Mouse (Mus musculus) liver, embryonic 15.5 days (tissue): Measurements from ENCODE around the gene Hist1h2bn. TPM values are rescaled to one million over a fixed set of nuclear protein-coding genes. Genes with fewer than 3 reads are reported as not detected.
"Not testable (repeated sequence)": the region's sequence is repeated elsewhere in the genome, so short reads cannot be mapped to it uniquely, and the experiment has no call there.

Experiments
- ATAC-seq: fragments of 200-750 bp; cut with Nextera tagmentation; 2 replicates; pipeline ENCODE4 v1.8.0; 2017; ENCODE audit warnings: moderate number of reproducible peaks, mild to moderate bottlenecking, moderate library complexity; ENCODE audit not compliant: insufficient read depth
- H3K27ac ChIP-seq: fragments of 300-500 bp; sonication (generic); replicated peaks from 2 replicates; pipeline ENCODE4 v1.5.1; 2015; ENCODE audit warnings: mild to moderate bottlenecking, inconsistent platforms
- H3K27me3 ChIP-seq: fragments of 300-500 bp; sonication (generic); 2 replicates; pipeline ENCODE4 v1.6.1; 2015; ENCODE audit warnings: mild to moderate bottlenecking, inconsistent platforms
- H3K36me3 ChIP-seq: fragments of 300-500 bp; sonication (generic); replicated peaks from 2 replicates; pipeline ENCODE4 v1.6.1; 2015; ENCODE audit warnings: moderate library complexity, mild to moderate bottlenecking, inconsistent platforms
- H3K4me1 ChIP-seq: fragments of 300-500 bp; sonication (generic); replicated peaks from 2 replicates; pipeline ENCODE4 v1.6.1; 2015; ENCODE audit warnings: inconsistent platforms
- H3K4me2 ChIP-seq: fragments of 300-500 bp; sonication (generic); 2 replicates; pipeline ENCODE4 v1.6.1; 2015; ENCODE audit warnings: moderate library complexity, mild to moderate bottlenecking, inconsistent platforms
- H3K4me3 ChIP-seq: fragments of 300-500 bp; sonication (generic); replicated peaks from 2 replicates; pipeline ENCODE4 v1.5.1; 2015; ENCODE audit warnings: mild to moderate bottlenecking, inconsistent platforms
- H3K9ac ChIP-seq: fragments of 300-500 bp; sonication (generic); 2 replicates; pipeline ENCODE4 v1.6.1; 2015; ENCODE audit warnings: moderate library complexity, mild to moderate bottlenecking, inconsistent platforms
- H3K9me3 ChIP-seq: fragments of 300-500 bp; sonication (generic); replicated peaks from 2 replicates; pipeline ENCODE4 v1.6.1; 2016; ENCODE audit warnings: inconsistent platforms
- WGBS: fragments of 180-500 bp; shearing (Covaris S2); methylation state at CpG from one replicate; pipeline ENCODE4 v1.1.7; 2015; ENCODE audit warnings: mixed read lengths; ENCODE audit not compliant: insufficient replicate concordance; 5-methylcytosine and 5-hydroxymethylcytosine counted together
- polyA plus RNA-seq: library from polyadenylated mRNA; unstranded; fragments of >200 nt; fragmentation: Nextera tagmentation; extraction: Ambion mirVana; gene quantifications from 2 replicates; pipeline ENCODE4 v1.2.1, GENCODE M21; 2015

Gene Hist1h2bn
- polyA plus RNA-seq, 1 experiment from 2014 or later: 11.2 TPM

- Histone ChIP-seq H3K27ac (peak overlapping the region; percentile 100), H3K4me1 (peaks cover 60% of the 10 kb centered on the region), H3K27me3 (no peaks in the 10 kb centered on the region), H3K4me2 (peak overlapping the region; percentile 73), H3K4me3 (peak overlapping the region; percentile 53; the same call in 1 of the 2 replicates), H3K36me3 (no peaks in the 10 kb centered on the region), H3K9ac (peak overlapping the region; percentile 59), H3K9me3 (no peaks in the 10 kb centered on the region)
- WGBS: 52% methylated on average over 6 of the region's 6 CpGs
- no peak for ATAC-seq
Measured at GRCm38 (mm10) chr13:21784311-21784710, 30.4 kb downstream of the Hist1h2bn start.

- 3% methylated on average over 8 of the region's 8 CpGs for WGBS
- no peaks in the 10 kb centered on the region for H3K36me3 ChIP-seq
- peak overlapping the region; percentile 73 for H3K4me2 ChIP-seq
- peak overlapping the region; percentile 58 for H3K9ac ChIP-seq
- H3K4me3 ChIP-seq: peak overlapping the region; percentile 50
- no peaks in the 10 kb centered on the region for H3K9me3 ChIP-seq
- no peak for ATAC-seq
- H3K27me3 ChIP-seq: no peaks in the 10 kb centered on the region
- H3K27ac ChIP-seq: peak overlapping the region; percentile 100
- H3K4me1 ChIP-seq: peaks cover 61% of the 10 kb centered on the region
Measured at GRCm38 (mm10) chr13:21786189-21786898, 32.4 kb downstream of the Hist1h2bn start.

DNA sequence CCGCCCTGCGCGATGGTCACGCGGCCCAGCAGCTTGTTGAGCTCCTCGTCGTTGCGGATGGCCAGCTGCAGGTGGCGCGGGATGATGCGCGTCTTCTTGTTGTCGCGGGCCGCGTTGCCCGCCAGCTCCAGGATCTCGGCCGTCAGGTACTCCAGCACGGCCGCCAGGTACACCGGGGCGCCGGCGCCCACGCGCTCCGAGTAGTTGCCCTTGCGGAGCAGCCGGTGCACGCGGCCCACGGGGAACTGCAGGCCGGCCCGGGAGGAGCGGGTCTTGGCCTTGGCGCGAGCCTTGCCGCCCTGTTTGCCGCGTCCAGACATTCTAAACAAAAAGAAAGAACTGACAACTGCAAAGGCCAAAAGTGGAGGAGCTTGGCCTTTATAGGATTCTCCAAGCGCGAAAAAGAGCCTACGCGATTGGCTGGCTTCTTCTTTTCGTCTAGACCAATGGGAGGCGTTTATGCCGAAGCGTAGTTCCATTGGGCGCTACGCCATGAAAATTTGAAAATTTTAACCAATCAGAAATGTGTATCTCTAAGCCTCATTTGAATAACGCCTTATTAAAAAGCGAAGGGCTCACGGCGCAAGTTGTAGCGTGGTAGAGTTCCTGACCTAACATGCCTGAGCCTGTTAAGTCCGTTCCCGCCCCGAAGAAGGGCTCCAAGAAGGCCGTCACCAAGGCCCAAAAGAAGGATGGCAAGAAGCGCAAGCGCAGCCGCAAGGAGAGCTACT lies 33.1 kb downstream of the Hist1h2bn start, which contains the start of the genes Hist1h2an and Hist1h2bp:
Gene Hist1h2an, minus strand, starts transcription at position 320 of the 731 bp plus-strand sequence.
Gene Hist1h2bp, plus strand, starts transcription at position 563 of the 731 bp plus-strand sequence.
- Histone ChIP-seq H3K4me2 (peak within 1 kb of the TSS; percentile 73), H3K4me1 (peaks cover 57% of the 10 kb centered on the region), H3K9ac (peak within 1 kb of the TSS; percentile 65), H3K4me3 (peak within 1 kb of the TSS; percentile 50), H3K27ac (peak within 1 kb of the TSS; percentile 100)
- H3K9me3 ChIP-seq, H3K27me3 ChIP-seq, H3K36me3 ChIP-seq: not testable (repeated sequence)
- WGBS: under 1% methylated on average over 37 of the region's 63 CpGs
- ATAC-seq: peak; percentile 85

- H3K9ac ChIP-seq: peak overlapping the region; percentile 65
- peak overlapping the region; percentile 73 for H3K4me2 ChIP-seq
- H3K27ac ChIP-seq: peak overlapping the region; percentile 100
- no peaks in the 10 kb centered on the region for H3K27me3 ChIP-seq
- H3K4me1 ChIP-seq: peaks cover 50% of the 10 kb centered on the region
- no peaks in the 10 kb centered on the region for H3K36me3 ChIP-seq
- peak; percentile 23 for ATAC-seq
- 14% methylated on average over 18 of the region's 21 CpGs for WGBS
- peak overlapping the region; percentile 50 for H3K4me3 ChIP-seq
- H3K9me3 ChIP-seq: no peaks in the 10 kb centered on the region
Measured at GRCm38 (mm10) chr13:21787760-21788593, 34.1 kb downstream of the Hist1h2bn start.

- WGBS: 48% methylated on average over 6 of the region's 6 CpGs
- Histone ChIP-seq H3K36me3 (no peaks in the 10 kb centered on the region), H3K9me3 (no peaks in the 10 kb centered on the region), H3K4me1 (peaks cover 37% of the 10 kb centered on the region), H3K27me3 (no peaks in the 10 kb centered on the region), H3K9ac (no peak overlapping the region), H3K4me2 (0 out of 2 replicates have a peak overlapping the region, but pooled peaks have one; percentile 2), H3K4me3 (no peak overlapping the region), H3K27ac (peak overlapping the region; percentile 100)
- no peak for ATAC-seq
Measured at GRCm38 (mm10) chr13:21789925-21790324, 36.0 kb downstream of the Hist1h2bn start.

DNA sequence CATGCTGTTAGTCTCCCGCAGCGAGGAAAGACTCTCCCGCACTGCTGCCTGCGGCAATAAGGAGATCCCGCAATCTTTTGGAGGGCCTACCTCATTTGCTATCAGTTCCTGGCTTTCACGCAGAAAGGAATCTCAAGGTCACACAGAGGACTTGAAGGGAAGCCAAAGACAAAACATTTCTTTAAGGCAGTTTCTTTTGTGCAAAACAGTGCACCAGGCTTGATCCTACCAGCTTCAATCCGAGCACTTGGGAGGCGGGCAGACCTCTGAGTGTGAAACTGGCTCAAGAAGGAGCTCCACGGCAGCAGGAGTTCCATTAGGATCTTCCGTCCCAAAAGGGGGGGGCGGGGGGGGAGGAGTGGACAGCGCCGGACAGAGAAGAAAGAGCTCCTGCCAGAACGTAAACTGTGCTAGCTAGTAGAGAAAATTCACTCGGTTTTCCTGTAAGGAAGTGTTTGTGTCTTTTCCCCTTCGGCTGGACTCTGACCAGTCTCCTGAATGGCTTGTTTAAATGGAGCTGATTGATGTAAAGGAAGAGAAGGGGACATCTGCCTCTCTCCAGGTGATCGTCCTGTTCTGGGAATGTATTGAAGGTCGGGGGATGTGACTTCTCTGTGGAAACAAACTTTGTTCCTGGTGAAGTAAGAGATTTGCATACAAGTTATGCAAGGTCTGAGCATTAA lies 36.8 kb downstream of the Hist1h2bn start:
- Histone ChIP-seq H3K4me3 (no peak overlapping the region), H3K9ac (no peak overlapping the region), H3K4me2 (peak overlapping the region; percentile 48), H3K27ac (no peak overlapping the region), H3K36me3 (no peaks in the 10 kb centered on the region), H3K27me3 (no peaks in the 10 kb centered on the region), H3K9me3 (no peaks in the 10 kb centered on the region), H3K4me1 (peaks cover 30% of the 10 kb centered on the region)
- WGBS: 32% methylated on average over 18 of the region's 18 CpGs
- no peak for ATAC-seq

GRCm38 (mm10) chr13:21795584-21795983 lies 41.7 kb downstream of the Hist1h2bn start:
- Histone ChIP-seq H3K27ac (no peak overlapping the region), H3K9me3 (no peaks in the 10 kb centered on the region), H3K36me3 (no peaks in the 10 kb centered on the region), H3K4me1 (peaks cover 5% of the 10 kb centered on the region), H3K4me2 (no peak overlapping the region), H3K9ac (no peak overlapping the region), H3K4me3 (no peak overlapping the region), H3K27me3 (no peaks in the 10 kb centered on the region)
- WGBS: 78% methylated on average over 7 of the region's 7 CpGs
- ATAC-seq: no peak

- not testable (repeated sequence) for H3K27ac ChIP-seq, H3K27me3 ChIP-seq, H3K4me1 ChIP-seq, H3K36me3 ChIP-seq, H3K4me3 ChIP-seq, H3K9me3 ChIP-seq, H3K9ac ChIP-seq, H3K4me2 ChIP-seq
- peak; percentile 58; the same call in 1 of the 2 replicates for ATAC-seq
Measured at GRCm38 (mm10) chr13:21797163-21797562, 43.2 kb downstream of the Hist1h2bn start.

DNA sequence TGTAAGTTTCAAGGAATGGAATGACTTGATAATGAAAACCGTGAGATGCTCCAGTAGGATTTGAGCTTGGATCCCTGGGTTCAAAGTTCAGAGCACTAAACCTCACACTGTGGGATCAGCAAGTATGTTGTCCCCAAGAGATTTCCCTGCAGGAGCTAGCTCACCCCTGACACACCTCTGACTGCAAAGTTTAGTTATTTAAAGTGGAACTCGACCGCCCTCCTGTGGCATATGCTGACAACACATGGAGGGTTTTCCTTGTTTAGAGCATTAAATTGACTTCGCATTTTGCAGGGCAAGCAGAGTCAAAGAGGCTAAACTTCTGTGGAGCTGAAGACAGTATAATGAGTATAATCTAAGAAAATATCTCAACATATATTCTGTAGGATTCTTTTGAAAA lies 49.1 kb downstream of the Hist1h2bn start:
- peak; percentile 53 for ATAC-seq
- not testable (repeated sequence) for H3K9me3 ChIP-seq, H3K27me3 ChIP-seq, H3K27ac ChIP-seq, H3K36me3 ChIP-seq, H3K4me1 ChIP-seq, H3K4me3 ChIP-seq, H3K4me2 ChIP-seq, H3K9ac ChIP-seq
- no CpG with 5 or more reads among the region's 4 CpGs for WGBS
